Mouse (Mus musculus) cerebellum, adult 2 months (tissue): ENCODE measurements around the gene Tctn1.

Source experiments
- CTCF ChIP-seq: fragments of 200-500 bp; IDR thresholded peaks from 2 replicates; pipeline ENCODE4 v1.5.1; 2011; ENCODE audit warnings: low read depth, mild to moderate bottlenecking, control low read depth, low read length, moderate library complexity, borderline replicate concordance; ENCODE audit not compliant: insufficient read depth
- POLR2A ChIP-seq: fragments of 200-500 bp; IDR thresholded peaks from 2 replicates; pipeline ENCODE4 v1.6.1; 2011; ENCODE audit warnings: low read length, control low read depth, borderline replicate concordance; ENCODE audit not compliant: insufficient read depth

DNA sequence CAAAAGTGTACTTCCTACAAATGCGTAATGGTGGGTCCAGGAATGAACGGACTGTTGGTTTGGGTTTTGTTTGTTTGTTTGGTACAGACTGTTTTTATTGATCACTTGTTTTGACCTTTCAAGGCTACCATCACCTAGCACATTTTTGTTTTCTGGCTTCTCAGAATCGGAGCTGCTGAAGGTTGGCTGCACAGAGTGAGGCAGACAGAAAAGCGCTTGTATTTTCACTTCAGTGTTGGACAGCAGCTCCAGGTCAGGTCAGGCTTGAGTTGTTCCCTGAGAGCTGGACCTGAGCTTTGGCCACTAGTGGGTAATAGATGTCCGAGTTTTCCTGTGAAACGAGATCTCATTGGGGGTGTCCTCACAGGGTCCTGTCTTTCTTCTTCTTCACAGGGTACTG lies 28.9 kb upstream of the Tctn1 start:
- no peak for TF ChIP-seq CTCF
- no peak for TF ChIP-seq POLR2A
